Mouse (Mus musculus): ENCODE results near the gene Pdxk. TPM values are rescaled to one million over a fixed set of nuclear protein-coding genes. Genes with fewer than 3 reads are reported as not detected.
"Not testable (repeated sequence)": the region's sequence is repeated elsewhere in the genome, so short reads cannot be mapped to it uniquely, and the experiment has no call there.

Pdxk gene
- total RNA-seq, 2 experiments from 2014 or later = 65.2 to 67.6 TPM

DNA sequence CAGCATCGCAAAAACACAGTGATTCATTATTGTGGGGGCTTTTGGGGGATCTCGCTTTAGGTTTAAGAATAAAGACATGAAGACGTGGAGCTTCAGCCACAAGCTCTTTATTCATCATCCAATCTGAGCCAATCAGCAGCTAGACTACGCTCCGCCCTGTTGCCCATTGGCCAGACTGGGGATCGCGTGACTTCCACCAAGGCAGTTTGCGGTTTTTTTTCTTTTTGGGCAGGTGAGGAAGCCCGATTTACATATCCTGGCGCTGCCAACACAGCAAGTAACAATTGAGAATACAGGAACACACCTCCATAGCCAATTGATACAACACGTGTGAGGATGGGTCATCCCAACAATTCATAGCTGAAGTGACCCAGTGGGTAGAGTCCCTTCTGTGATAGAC, 36.7 kb downstream of the Pdxk start:
- DNase-seq (ENCODE audit: extremely low spot score in 1 of 2, low spot score in 2 of 2) = no peak
- intact Hi-C loops (cut with DNase I) = no loop called here

DNA sequence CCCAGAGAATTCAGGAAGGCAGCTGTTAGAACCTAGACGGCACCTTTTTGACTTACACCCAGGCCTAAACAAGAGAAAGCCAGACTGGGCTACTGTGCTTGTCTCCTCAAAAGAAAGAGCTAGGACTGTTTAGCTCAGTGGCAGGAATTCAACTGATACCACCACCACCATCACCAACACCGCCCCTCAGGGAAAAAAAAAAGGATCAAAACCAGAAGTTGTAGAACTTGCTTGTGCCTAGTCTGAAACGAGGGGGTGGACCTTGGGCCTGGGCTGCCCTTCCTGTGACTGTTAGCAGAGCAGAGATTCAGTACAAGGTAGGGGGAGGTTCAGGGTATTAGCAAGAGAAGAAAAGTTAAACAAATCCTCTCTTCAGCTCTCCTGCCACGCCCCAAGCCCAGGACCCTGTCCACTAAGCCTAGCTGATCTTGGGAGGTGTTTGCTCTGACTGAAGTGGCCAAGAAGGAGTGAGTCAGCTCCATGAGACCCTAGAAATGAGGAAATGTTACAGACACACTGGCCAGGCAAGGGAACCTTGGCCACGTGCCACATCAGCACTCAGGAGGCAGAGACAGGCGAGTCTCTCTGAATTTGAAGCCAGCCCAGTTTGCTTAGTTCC, 38.5 kb downstream of the Pdxk start:
- no peak for DNase-seq (ENCODE audit: extremely low spot score in 1 of 2, low spot score in 2 of 2)
- intact Hi-C loops (cut with DNase I) = no loop called here

GRCm38 (mm10) chr10:78425181-78426041, 39.4 kb downstream of the Pdxk start, which contains the start of gene Cstb:
Gene Cstb, plus strand, starts transcription at chr10:78425669.
- intact Hi-C loops (cut with DNase I) = no loop called here
- peak; percentile 71 to 92 for DNase-seq (ENCODE audit: extremely low spot score in 1 of 2, low spot score in 2 of 2)

- no peak for DNase-seq (ENCODE audit: extremely low spot score in 1 of 2, low spot score in 2 of 2)
- intact Hi-C loops (cut with DNase I) = no loop called here
These were observed 42.2 kb downstream of the Pdxk start for GRCm38 (mm10) chr10:78422614-78423013.

GRCm38 (mm10) chr10:78420929-78421328, 43.8 kb downstream of the Pdxk start:
- DNase-seq (ENCODE audit: extremely low spot score in 1 of 2, low spot score in 2 of 2) = no peak
- intact Hi-C loops (cut with DNase I) = no loop called here

- intact Hi-C loops (cut with DNase I) = no loop called here
- DNase-seq (ENCODE audit: extremely low spot score in 1 of 2, low spot score in 2 of 2) = no peak
These were observed 46.0 kb downstream of the Pdxk start for GRCm38 (mm10) chr10:78418791-78419190.

DNA sequence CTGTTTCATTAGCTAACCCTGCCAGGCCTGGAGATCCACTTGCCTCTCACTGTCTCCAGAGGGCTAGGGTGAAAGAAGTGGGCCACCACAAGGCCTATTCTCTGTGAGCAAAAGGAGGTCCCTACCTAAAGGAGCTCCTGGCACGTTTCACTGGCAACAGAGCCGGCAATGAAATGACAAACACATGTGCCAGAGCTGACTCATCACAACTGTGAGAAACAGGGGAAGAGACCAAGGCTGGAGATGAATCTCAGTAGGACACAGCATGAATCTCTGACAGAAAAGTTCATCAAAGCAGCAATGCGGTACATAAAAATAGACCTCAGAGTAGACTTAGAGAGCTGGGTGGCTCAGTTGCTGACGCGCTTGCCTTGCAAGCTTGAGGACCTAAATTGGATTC, 46.9 kb downstream of the Pdxk start:
- DNase-seq (ENCODE audit: extremely low spot score in 1 of 2, low spot score in 2 of 2) = no peak
- intact Hi-C loops (cut with DNase I) = no loop called here

GRCm38 (mm10) chr10:78414936-78415335, 49.8 kb downstream of the Pdxk start:
- not testable (repeated sequence) for DNase-seq (ENCODE audit: extremely low spot score in 1 of 2, low spot score in 2 of 2)

GRCm38 (mm10) chr10:78413152-78413520, 51.6 kb downstream of the Pdxk start:
- DNase-seq (ENCODE audit: extremely low spot score in 1 of 2, low spot score in 2 of 2) = no peak
- intact Hi-C loops (cut with DNase I) = no loop called here

More at GRCm38 (mm10) chr10:78414936-78415335, 49.8 kb downstream of the Pdxk start:
- intact Hi-C loops (cut with DNase I) = not testable (repeated sequence)

DNA sequence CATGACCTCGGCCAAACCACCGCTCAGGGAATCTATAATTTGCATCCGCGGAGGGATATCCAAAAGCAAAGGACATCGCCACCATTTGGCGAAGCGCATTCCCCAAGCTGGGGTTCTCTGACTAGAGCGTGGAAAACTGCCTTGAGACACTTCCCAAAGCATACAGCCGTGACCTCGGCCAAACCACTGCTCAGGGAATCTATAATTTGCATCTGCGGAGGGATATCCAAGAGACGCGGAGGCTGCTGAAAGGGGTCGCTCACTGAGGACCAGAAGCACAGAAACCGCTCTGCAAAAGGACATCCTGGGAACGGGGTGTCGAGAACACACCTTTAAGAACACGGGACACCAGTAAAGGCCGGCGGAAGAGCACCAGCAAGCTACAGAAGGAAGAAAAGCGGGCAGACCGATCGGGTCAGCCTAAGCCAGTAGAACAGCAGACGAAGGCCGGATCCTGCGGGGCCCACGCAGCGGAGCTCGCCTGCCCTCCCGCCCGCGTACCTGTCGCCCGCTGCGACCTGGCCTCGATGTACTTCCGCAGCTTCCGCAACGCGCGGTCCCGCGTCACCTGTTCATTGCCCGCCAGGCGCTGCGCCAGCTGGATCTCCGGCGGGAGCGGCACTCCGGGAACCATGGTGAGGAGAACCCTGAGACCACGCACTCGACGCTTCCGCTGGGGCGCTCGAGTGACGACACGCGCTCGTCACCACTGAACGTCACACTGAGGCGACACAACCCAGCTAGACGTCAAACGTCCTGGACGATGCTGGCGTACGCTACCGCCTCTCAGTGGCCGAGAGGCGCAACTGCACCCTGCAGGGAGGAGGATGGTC, 52.2 kb downstream of the Pdxk start, which contains the start of gene Rrp1:
TSS of gene Rrp1 (minus strand) at position 725 of the 833 bp plus-strand sequence.
- DNase-seq (ENCODE audit: extremely low spot score in 1 of 2, low spot score in 2 of 2) = peak; percentile 95 to 96
- intact Hi-C loops (cut with DNase I) = no loop called here

GRCm38 (mm10) chr10:78411851-78412250, 52.9 kb downstream of the Pdxk start:
- peak in 1 of 2 experiments; percentile 50 for DNase-seq (ENCODE audit: extremely low spot score in 1 of 2, low spot score in 2 of 2)
- intact Hi-C loops (cut with DNase I) = no loop called here

DNA sequence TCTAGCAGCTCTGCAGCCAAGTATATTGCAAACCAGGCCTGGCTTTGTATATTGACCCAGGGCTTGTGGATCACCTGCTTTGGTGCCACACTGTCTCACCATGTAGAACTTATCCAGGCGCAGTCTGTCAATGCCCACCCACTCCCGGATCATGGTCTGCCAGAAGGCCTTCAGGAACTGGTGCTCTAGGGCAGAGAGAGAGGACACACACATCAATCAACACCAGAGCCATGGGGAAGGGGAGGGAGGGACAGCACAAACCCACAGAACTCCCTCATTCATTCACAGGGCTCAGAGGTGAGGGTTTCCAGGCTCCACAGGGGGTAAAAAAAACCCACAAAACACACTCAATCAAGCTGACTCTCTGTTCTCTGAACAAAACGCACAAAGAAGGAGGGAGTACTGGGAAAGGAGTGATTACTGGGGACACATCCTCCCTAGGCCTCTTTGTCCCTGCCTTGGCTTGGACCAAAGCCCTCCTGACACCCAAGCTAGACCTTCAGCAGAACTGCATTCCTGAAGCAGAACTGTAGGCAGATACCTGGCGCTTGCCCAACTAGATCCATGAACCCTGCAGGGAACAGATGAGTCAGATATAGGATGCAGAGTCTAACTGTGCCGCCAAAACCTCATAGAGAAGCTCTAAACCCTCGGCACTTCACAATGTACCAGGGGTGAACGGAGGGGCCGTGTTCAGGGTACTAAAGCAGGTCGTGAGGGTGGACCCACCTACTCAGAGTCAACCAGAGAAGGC, 55.6 kb downstream of the Pdxk start:
- intact Hi-C loops (cut with DNase I) = no loop called here
- peak in 1 of 2 experiments; percentile 41 for DNase-seq (ENCODE audit: extremely low spot score in 1 of 2, low spot score in 2 of 2)

DNA sequence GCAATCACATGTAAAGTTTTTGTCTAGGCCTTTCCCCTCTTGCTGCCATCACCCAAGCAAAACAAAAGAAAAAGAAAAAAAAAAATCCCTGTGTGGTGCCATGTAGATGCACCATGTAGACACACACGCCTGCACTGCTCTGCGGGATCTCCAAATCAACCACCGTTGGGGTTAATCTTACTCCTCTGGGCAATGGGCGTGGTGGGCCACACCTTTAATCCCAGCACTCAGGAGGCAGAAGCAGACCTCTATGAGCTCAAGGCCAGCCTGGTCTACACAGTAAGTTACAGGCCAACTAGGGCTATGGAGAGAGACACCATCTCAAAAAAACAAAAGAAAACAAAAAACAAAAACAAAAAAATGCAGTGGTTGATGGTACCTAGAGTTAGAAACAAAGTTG, 57.6 kb downstream of the Pdxk start:
- intact Hi-C loops (cut with DNase I) = no loop called here
- no peak for DNase-seq (ENCODE audit: extremely low spot score in 1 of 2, low spot score in 2 of 2)

- intact Hi-C loops (cut with DNase I) = no loop called here
These were observed 58.6 kb downstream of the Pdxk start for GRCm38 (mm10) chr10:78406152-78406551.

GRCm38 (mm10) chr10:78402301-78402922, 62.4 kb downstream of the Pdxk start:
- DNase-seq (ENCODE audit: extremely low spot score in 1 of 2, low spot score in 2 of 2) = no peak
- intact Hi-C loops (cut with DNase I) = loop anchor here (5.0 kb wide), 1 partner anchor 210 kb away; no protein-coding TSS in a partner anchor

More at GRCm38 (mm10) chr10:78406152-78406551, 58.6 kb downstream of the Pdxk start:
- no peak for DNase-seq (ENCODE audit: extremely low spot score in 1 of 2, low spot score in 2 of 2)

DNA sequence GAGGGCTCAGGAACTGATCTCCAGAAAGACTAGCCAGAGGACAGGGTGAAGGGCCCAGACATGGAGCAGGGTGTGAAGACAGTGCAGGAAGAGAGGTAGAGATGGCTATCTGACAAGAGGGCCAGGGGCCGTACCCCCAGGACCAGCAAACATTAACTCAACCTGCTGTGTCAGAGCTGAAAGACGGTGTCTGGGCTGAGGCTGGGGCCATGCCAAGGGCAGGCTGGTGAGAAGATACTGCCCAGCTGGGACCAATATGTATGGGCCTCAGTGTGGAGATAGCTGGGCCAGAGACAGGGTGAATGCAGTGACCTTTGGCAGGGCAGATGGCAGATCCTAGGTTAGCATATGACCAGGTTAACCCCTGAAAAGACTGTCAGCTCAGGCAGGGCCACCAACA, 63.6 kb downstream of the Pdxk start:
- intact Hi-C loops (cut with DNase I) = loop anchor here (5.0 kb wide), 1 partner anchor 209 kb away; no protein-coding TSS in a partner anchor
- DNase-seq (ENCODE audit: extremely low spot score in 1 of 2, low spot score in 2 of 2) = no peak

GRCm38 (mm10) chr10:78399090-78399657, 65.6 kb downstream of the Pdxk start:
- intact Hi-C loops (cut with DNase I) = no loop called here
- peak in 1 of 2 experiments; percentile 79 for DNase-seq (ENCODE audit: extremely low spot score in 1 of 2, low spot score in 2 of 2)

DNA sequence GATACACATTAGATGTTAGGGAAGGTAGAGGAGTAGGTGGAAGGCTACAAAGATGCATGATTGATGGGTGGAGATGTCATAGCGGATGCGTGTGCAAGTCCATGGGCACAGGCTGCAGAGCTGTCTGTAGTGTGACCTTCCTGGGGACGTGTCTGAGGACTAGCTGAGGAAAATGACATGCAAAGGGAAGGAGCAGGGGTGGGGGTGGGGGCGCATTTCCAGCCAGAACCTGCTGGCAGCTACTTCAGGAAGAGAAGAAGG, 68.2 kb downstream of the Pdxk start:
- no peak for DNase-seq (ENCODE audit: extremely low spot score in 1 of 2, low spot score in 2 of 2)

More for the DNA sequence above, 68.2 kb downstream of the Pdxk start:
- intact Hi-C loops (cut with DNase I) = no loop called here
